Mouse (Mus musculus) stomach, embryonic 15.5 days (tissue): ENCODE measurements around the gene Gm4952. TPM values are rescaled to one million over a fixed set of nuclear protein-coding genes. Genes with fewer than 3 reads are reported as not detected.
A peak's percentile ranks its signal among the peaks of the same experiment; 100 is the strongest.

Experiments used
- ATAC-seq: fragments of 200-750 bp; cut with Nextera tagmentation; 2 replicates; pipeline ENCODE4 v1.8.0; 2017; ENCODE audit warnings: low read depth, moderate number of reproducible peaks, moderate TSS enrichment; ENCODE audit not compliant: insufficient read depth, low FRiP score
- H3K27ac ChIP-seq: fragments of 300-500 bp; sonication (generic); 2 replicates; pipeline ENCODE4 v1.5.1; 2015; ENCODE audit warnings: mild to moderate bottlenecking, inconsistent platforms
- H3K27me3 ChIP-seq: fragments of 300-500 bp; sonication (generic); replicated peaks from 2 replicates; pipeline ENCODE4 v1.6.1; 2015; ENCODE audit warnings: inconsistent platforms
- H3K36me3 ChIP-seq: fragments of 300-500 bp; sonication (generic); 2 replicates; pipeline ENCODE4 v1.6.1; 2015; ENCODE audit warnings: inconsistent platforms
- H3K4me1 ChIP-seq: fragments of 300-500 bp; sonication (generic); 2 replicates; pipeline ENCODE4 v1.6.1; 2015; ENCODE audit warnings: inconsistent platforms
- H3K4me2 ChIP-seq: fragments of 300-500 bp; sonication (generic); 2 replicates; pipeline ENCODE4 v1.6.1; 2015; ENCODE audit warnings: mild to moderate bottlenecking, inconsistent platforms
- H3K4me3 ChIP-seq: fragments of 300-500 bp; sonication (generic); replicated peaks from 2 replicates; pipeline ENCODE4 v1.5.1; 2015; ENCODE audit warnings: inconsistent platforms
- H3K9ac ChIP-seq: fragments of 300-500 bp; sonication (generic); 2 replicates; pipeline ENCODE4 v1.6.1; 2015; ENCODE audit warnings: inconsistent platforms
- H3K9me3 ChIP-seq: fragments of 300-500 bp; sonication (generic); 2 replicates; pipeline ENCODE4 v1.6.1; 2016; ENCODE audit warnings: inconsistent platforms
- WGBS: fragments of 180-500 bp; shearing (Covaris S2); methylation state at CpG from one replicate; pipeline ENCODE4 v1.1.7; 2015; 5-methylcytosine and 5-hydroxymethylcytosine counted together
- polyA plus RNA-seq: library from polyadenylated mRNA; unstranded; fragments of >200 nt; fragmentation: Nextera tagmentation; extraction: Ambion mirVana; gene quantifications from 2 replicates; pipeline ENCODE4 v1.2.1, GENCODE M21; 2015

Gene Gm4952
- 0.32 and 0.43 TPM in 2 replicates for polyA plus RNA-seq

DNA sequence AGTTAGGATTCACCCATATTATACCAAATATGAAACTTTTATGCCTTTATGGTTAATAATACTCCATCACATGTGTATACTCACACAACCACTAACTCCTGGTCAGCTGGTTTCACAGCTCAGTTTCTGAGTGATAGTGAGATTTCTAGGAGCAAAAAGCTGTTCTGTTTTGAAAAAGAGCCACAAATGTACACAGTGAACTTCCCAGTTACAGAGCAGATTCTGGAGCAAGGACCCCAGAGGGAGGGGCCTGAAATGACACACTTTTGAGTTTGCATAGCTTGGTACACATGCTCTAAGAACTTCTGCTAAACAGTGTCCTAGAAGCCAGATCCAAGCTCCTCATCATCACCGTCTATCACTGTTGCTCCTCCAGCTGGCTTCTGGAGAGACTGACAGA is at the start of gene Gm4952:
TSS of gene Gm4952 (plus strand) at position 301 of the 400 bp plus-strand sequence.
- ATAC-seq: no peak
- Histone ChIP-seq H3K27ac (no peak within 1 kb of the TSS), H3K27me3 (no peaks in the 10 kb centered on the region)

DNA sequence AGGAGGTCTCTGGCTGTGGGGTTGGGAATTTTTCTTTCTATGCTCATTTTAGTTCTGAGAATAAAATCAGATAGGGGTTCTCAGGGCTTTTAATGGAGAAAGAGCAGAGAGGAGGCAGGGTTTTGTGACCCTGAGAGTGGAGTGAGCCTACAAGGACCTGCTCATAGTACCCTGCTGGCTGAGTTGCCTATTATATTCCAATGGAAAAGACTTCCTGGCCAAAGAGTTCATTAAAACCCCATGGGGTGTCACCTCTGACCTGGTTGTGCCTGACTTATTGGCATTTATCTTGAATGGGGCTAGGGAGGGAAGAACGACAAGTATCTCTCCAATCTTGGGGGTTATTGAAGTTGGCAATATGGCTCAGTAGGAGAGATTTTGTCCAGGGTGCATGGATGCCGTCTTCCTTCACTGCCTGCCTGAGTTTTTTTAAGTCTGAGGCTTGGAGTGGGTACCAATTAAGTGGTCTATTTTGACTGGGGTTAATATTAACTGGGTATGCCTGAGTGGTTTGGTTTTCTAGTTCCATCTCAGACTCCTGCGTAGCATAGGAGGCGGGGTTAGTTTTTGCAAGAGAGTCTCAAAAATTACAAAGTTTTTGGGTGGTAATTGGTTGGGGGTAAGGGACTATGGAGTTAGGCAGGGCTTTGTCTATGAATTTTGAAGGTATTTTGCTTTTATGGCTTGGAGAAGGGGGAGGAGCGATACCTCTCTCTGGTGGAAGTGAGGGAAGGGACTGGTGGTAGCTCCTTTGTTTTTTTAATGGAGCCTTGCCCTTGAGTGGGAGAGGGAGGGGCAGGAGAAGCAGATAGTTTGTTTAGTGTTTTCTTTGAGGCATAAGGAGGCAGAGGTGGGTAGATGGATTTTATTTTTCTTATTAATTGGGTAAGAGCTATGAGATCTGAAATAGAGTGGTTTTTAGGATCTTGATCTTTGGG is 49.5 kb upstream of the Gm4952 start:
- Histone ChIP-seq H3K27ac (no peak overlapping the region), H3K36me3 (no peaks in the 10 kb centered on the region), H3K4me1 (no peaks in the 10 kb centered on the region), H3K27me3 (no peaks in the 10 kb centered on the region), H3K9ac (no peak overlapping the region), H3K4me2 (no peak overlapping the region), H3K9me3 (no peaks in the 10 kb centered on the region), H3K4me3 (no peak overlapping the region)
- ATAC-seq: no peak
- 72% methylated on average over 5 of the region's 5 CpGs for WGBS

More for the DNA sequence above, at the start of gene Gm4952:
- Histone ChIP-seq H3K9me3 (no peaks in the 10 kb centered on the region), H3K4me1 (peaks cover 7% of the 10 kb centered on the region), H3K4me2 (no peak within 1 kb of the TSS), H3K36me3 (no peaks in the 10 kb centered on the region), H3K4me3 (no peak within 1 kb of the TSS), H3K9ac (no peak within 1 kb of the TSS)
- WGBS: 41% methylated on average over 1 of the region's 1 CpGs

DNA sequence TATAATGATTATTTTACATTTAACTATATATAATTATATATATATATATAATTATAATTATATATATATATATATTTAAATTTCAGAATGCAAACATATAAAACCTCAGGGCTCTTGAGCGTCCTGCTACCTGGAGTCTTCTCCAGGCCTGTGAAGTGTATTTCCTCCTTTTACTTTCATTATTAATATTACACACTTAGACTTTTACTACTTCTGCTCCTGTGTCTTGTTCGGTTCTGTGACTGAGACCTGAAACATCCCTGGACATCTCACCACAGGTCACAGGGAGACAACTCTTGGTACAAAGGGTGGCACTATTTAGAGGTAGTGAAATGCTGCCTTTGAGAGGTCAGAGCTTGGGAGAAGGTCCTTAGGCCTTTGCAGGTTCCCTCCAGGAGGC is 43.5 kb upstream of the Gm4952 start:
- Histone ChIP-seq H3K27ac (no peak overlapping the region), H3K36me3 (no peaks in the 10 kb centered on the region), H3K4me3 (no peak overlapping the region), H3K27me3 (no peaks in the 10 kb centered on the region), H3K4me1 (no peaks in the 10 kb centered on the region), H3K9me3 (no peaks in the 10 kb centered on the region), H3K9ac (no peak overlapping the region), H3K4me2 (no peak overlapping the region)
- 91% methylated on average over 2 of the region's 2 CpGs for WGBS
- ATAC-seq: no peak

DNA sequence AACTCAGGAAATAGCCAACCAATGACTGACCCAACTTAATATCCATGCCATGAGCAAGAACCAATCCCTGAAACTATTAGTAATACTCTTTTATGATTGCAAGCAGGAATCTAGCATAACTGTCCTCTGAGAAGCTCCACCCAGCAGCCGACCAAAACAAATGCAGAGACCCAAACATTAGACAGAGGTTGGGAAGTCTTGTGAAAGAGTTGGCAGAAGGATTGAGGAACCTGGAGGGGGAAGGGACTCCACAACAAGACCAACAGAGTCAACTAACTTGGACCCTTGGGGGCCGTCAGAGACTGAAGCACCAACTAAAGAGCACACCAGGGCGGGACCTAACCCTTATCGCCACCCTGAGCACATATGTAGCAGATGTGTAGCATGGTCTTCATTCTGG is 41.6 kb upstream of the Gm4952 start:
- Histone ChIP-seq H3K4me2 (no peak overlapping the region), H3K4me3 (no peak overlapping the region), H3K4me1 (no peaks in the 10 kb centered on the region), H3K36me3 (no peaks in the 10 kb centered on the region), H3K27ac (no peak overlapping the region), H3K9me3 (no peaks in the 10 kb centered on the region), H3K9ac (no peak overlapping the region), H3K27me3 (no peaks in the 10 kb centered on the region)
- 81% methylated on average over 4 of the region's 4 CpGs for WGBS
- ATAC-seq: no peak

DNA sequence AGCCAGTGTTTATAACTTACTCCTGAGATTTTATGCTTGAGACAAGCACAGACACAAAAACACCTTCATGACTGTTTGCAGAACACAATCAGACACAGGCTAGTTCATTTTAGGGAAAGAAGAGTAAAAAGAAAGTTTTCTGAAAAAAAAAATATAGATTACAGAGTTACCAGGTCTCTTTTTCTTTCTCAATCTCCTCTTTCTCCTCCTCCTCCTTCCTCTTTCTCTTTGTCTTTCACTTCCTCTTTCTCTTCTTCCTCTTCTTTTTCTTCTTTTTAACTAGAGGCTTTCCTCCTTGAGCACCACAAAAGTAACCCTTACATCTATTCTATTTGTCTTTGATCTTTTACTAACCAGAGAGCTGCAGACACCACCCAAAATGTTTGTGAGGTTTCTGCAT is 35.6 kb upstream of the Gm4952 start:
- no peak overlapping the region for H3K4me2 ChIP-seq
- ATAC-seq: no peak
- H3K9ac ChIP-seq: no peak overlapping the region
- no peak overlapping the region for H3K4me3 ChIP-seq
- no peaks in the 10 kb centered on the region for H3K9me3 ChIP-seq
- H3K27ac ChIP-seq: no peak overlapping the region
- H3K36me3 ChIP-seq: no peaks in the 10 kb centered on the region
- H3K4me1 ChIP-seq: no peaks in the 10 kb centered on the region
- H3K27me3 ChIP-seq: no peaks in the 10 kb centered on the region

DNA sequence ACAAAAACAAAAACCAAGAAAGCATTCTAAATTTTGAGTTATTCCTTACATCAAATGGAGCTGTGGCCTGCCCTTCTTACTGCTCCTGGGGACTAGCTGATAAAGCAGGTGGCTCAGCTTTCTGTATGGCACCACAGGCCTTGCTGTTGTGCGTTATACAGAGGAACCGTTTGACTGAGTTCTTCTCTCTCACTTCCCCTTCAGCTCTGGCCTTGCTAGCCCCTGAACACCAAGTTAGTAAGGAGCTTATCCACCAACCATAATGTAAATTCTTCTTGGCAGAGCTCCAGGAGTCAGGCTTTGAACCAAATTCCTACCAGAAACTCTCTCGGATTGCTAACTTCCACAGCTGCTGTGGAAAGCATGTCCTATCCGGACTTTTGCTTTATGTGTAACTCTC is 32.8 kb upstream of the Gm4952 start:
- Histone ChIP-seq H3K9me3 (no peaks in the 10 kb centered on the region), H3K4me1 (no peaks in the 10 kb centered on the region), H3K4me2 (no peak overlapping the region), H3K36me3 (no peaks in the 10 kb centered on the region), H3K27ac (no peak overlapping the region), H3K4me3 (no peak overlapping the region), H3K9ac (no peak overlapping the region), H3K27me3 (no peaks in the 10 kb centered on the region)
- 40% methylated on average over 4 of the region's 4 CpGs for WGBS
- no peak for ATAC-seq

DNA sequence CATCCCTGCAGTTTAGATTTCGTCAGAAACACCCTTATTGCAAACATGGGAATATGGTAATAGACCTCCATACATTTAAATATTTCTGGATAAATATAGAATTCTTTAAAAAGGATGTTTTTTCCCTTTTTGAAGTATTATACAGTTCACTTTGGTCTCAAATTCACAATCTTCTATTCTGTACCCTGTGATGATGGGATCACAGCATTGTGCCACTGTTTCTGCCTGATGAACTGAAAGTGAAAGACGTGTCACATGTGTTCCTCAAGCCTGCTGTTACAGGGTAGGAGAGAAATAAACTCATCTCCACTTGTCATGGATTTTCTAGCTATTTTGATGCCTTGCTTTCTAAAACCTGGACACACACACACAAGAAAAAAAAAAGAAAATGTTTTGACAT is 28.9 kb upstream of the Gm4952 start:
- H3K4me3 ChIP-seq: no peak overlapping the region
- H3K27ac ChIP-seq: no peak overlapping the region
- H3K4me1 ChIP-seq: peaks cover 6% of the 10 kb centered on the region
- H3K9ac ChIP-seq: no peak overlapping the region
- 66% methylated on average over 2 of the region's 2 CpGs for WGBS
- no peak for ATAC-seq
- no peaks in the 10 kb centered on the region for H3K9me3 ChIP-seq
- H3K4me2 ChIP-seq: no peak overlapping the region
- no peaks in the 10 kb centered on the region for H3K36me3 ChIP-seq
- H3K27me3 ChIP-seq: no peaks in the 10 kb centered on the region

DNA sequence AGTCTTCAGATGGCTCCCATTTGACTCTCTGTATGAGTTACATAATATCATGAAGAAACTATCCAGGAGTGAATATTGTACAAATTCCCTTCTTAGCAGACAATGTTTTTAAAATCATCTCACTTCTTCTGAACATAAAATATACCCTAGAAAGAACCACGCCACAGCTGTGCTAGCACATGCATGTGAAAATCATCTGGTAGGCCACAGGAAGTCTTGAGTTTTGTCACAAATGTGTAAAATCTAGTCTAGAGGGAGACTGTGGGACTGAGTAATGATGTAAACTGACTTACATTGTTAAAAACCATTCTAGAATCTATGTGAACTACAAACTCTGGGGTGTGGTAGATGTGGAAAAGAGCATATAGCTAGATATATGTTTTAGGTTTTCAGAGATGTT is 28.1 kb upstream of the Gm4952 start:
- ATAC-seq: no peak
- 94% methylated on average over 1 of the region's 1 CpGs for WGBS

DNA sequence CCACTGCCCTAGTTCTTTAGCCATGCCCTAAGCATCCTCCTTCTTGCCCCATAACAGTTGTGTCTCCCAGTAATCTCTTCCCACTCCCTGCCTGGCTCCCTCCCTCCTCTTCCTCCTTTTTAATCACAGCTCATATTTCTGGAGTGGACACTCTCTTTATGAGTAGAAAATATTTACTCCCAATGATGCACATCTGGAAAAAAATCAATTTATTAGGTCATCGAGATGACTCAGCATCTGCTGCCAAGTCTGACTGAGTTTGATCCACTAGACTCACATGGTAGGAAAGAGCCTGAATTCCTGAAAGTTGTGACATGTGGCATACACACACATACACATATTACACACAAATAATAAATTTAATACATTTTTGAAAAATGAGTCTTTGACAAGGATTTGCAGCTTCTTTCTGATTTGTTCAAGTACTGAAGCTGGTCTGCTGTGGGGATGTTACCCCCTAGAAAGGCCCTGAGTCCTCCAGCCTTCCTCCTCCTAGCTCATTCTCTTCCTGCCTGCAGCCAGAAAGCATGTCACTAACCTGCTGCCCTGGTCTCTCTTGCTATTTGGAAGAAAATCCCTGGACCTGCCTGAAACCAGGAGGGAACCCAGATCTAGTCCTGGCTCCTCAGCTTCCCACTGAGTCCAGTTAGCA is 27.0 kb upstream of the Gm4952 start:
- Histone ChIP-seq H3K4me1 (peaks cover 6% of the 10 kb centered on the region), H3K9ac (no peak overlapping the region), H3K36me3 (no peaks in the 10 kb centered on the region), H3K27ac (peak overlapping the region; percentile 82), H3K9me3 (no peaks in the 10 kb centered on the region), H3K4me3 (peak overlapping the region; percentile 43), H3K4me2 (peak overlapping the region; percentile 71), H3K27me3 (no peaks in the 10 kb centered on the region)
- no peak for ATAC-seq
- WGBS: 92% methylated on average over 1 of the region's 1 CpGs

More for the DNA sequence above, 28.1 kb upstream of the Gm4952 start:
- Histone ChIP-seq H3K4me2 (no peak overlapping the region), H3K9me3 (no peaks in the 10 kb centered on the region), H3K36me3 (no peaks in the 10 kb centered on the region), H3K27me3 (no peaks in the 10 kb centered on the region), H3K27ac (no peak overlapping the region), H3K4me1 (peaks cover 6% of the 10 kb centered on the region), H3K9ac (no peak overlapping the region), H3K4me3 (no peak overlapping the region)

DNA sequence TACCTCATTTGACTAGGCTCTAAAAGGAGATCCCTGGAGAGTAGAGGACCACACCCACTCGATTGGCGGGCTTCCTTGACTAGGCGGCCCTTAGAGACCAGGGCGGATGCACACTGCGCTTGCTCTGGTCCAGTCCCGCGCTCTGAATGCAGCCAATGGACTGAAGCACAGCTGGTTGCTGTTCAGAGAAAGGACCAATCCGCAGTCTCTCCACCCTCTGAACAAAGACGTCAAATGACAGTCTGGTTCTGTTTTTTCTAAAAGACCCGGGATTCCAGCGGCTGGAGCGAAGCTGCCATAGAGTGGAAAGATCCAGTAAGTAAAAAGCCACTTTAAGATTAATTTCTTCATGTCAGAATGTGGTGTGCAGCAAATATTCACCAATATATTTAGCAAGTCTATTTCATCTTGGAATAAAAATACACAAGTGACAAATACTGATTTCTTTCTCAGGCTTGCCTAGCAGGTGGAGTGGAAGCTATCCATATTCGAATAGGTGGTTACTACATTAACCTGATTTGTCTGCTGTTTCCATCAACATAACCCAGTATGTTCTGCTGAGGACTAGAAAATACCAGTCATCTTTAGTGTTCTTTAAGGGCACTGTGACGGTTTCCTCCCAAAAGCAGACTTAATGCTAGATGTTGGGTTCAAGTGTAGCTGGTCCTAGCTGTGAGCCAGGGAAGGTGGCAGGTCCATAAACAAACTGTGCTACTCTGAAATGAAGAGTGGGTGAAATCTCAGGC is 26.3 kb upstream of the Gm4952 start:
- Histone ChIP-seq H3K4me2 (peak overlapping the region; percentile 71), H3K27me3 (no peaks in the 10 kb centered on the region), H3K9me3 (no peaks in the 10 kb centered on the region), H3K4me1 (peaks cover 6% of the 10 kb centered on the region), H3K27ac (peak overlapping the region; percentile 82), H3K4me3 (peak overlapping the region; percentile 43), H3K36me3 (no peaks in the 10 kb centered on the region), H3K9ac (peak overlapping the region; percentile 22; the same call in 1 of the 2 replicates)
- 6% methylated on average over 14 of the region's 14 CpGs for WGBS
- peak; percentile 99 for ATAC-seq

DNA sequence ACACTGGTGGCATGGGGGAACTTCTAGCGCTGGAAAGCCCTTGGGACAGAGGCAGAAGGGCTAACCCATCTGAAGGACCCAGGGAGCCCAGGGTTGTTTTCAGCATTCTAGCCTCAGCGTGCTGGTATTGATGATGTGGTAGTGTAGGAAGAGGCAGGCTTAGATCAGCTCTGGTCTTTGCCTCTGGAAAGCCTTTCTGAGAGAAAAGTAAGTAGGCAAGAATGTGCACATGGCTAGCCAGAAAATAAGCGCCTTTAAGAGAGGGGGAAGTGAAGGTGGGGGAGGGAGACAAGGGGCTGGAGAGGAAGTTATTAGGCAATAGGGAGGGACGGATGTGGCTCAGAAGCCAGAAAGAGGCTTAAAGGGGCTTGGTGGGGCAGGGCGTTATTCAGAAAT is 25.8 kb upstream of the Gm4952 start:
- 18% methylated on average over 5 of the region's 5 CpGs for WGBS
- Histone ChIP-seq H3K27me3 (no peaks in the 10 kb centered on the region), H3K4me2 (peak overlapping the region; percentile 71), H3K4me1 (peaks cover 6% of the 10 kb centered on the region), H3K9me3 (no peaks in the 10 kb centered on the region), H3K9ac (peak overlapping the region; percentile 22; the same call in 1 of the 2 replicates), H3K4me3 (peak overlapping the region; percentile 43), H3K36me3 (no peaks in the 10 kb centered on the region), H3K27ac (peak overlapping the region; percentile 80)
- no peak for ATAC-seq

DNA sequence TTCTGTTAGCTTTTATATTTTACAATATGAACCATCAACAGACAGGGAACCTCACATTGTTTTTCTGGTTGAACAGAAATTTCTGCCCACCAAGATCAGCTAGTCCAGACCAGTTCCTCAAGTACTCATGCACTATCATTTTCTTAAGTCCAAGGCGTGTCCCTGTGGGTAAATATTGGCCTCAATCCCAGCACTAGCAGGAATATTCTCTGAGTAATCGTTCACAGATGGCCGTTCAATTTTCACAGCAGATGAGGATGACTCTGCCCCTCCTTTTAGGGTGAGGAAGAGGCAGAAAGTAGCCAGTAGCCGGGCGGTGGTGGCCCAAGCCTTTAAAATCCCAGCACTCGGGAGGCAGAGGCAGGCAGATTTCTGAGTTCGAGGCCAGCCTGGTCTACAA is 24.7 kb upstream of the Gm4952 start:
- no peak overlapping the region for H3K4me3 ChIP-seq
- H3K9me3 ChIP-seq: no peaks in the 10 kb centered on the region
- peaks cover 6% of the 10 kb centered on the region for H3K4me1 ChIP-seq
- no peak overlapping the region for H3K27ac ChIP-seq
- WGBS: 75% methylated on average over 7 of the region's 7 CpGs
- no peaks in the 10 kb centered on the region for H3K36me3 ChIP-seq
- no peak for ATAC-seq
- no peak overlapping the region for H3K9ac ChIP-seq
- no peaks in the 10 kb centered on the region for H3K27me3 ChIP-seq
- peak overlapping the region; percentile 71 for H3K4me2 ChIP-seq
